Mouse (Mus musculus) cerebellum, adult 2 months (tissue): ENCODE results near the gene Usp7. TPM values are rescaled to one million over a fixed set of nuclear protein-coding genes. Genes with fewer than 3 reads are reported as not detected.

Experiments used
- DNase-seq, 2 experiments: peaks; one replicate each; pipeline ENCODE4 v3.0.0; 2021
- H3K27ac ChIP-seq: fragments of 200-500 bp; 2 replicates; pipeline ENCODE4 v1.5.1; 2012; ENCODE audit warnings: low read length, control low read depth, inconsistent platforms; ENCODE audit not compliant: insufficient read depth
- H3K27me3 ChIP-seq: fragments of 200-500 bp; 2 replicates; pipeline ENCODE4 v1.6.1; 2012; ENCODE audit warnings: inconsistent platforms, mild to moderate bottlenecking, low read length, moderate library complexity; ENCODE audit not compliant: control insufficient read depth, insufficient read depth
- H3K4me1 ChIP-seq: fragments of 200-500 bp; 2 replicates; pipeline ENCODE4 v1.6.1; 2011; ENCODE audit warnings: low read length; ENCODE audit not compliant: control insufficient read depth, insufficient read depth
- H3K4me3 ChIP-seq: fragments of 200-500 bp; replicated peaks from 2 replicates; pipeline ENCODE3; 2011; ENCODE audit warnings: mild to moderate bottlenecking, low read depth, low read length, control low read depth; ENCODE audit not compliant: insufficient read depth
- CTCF ChIP-seq: fragments of 200-500 bp; IDR thresholded peaks from 2 replicates; pipeline ENCODE4 v1.5.1; 2011; ENCODE audit warnings: low read depth, mild to moderate bottlenecking, control low read depth, low read length, moderate library complexity, borderline replicate concordance; ENCODE audit not compliant: insufficient read depth
- POLR2A ChIP-seq: fragments of 200-500 bp; IDR thresholded peaks from 2 replicates; pipeline ENCODE4 v1.6.1; 2011; ENCODE audit warnings: low read length, control low read depth, borderline replicate concordance; ENCODE audit not compliant: insufficient read depth
- WGBS: fragments of 180-500 bp; shearing (Covaris S2); methylation state at CpG from one replicate; pipeline ENCODE4 v1.1.7; 2018; 5-methylcytosine and 5-hydroxymethylcytosine counted together
- polyA plus RNA-seq: library from polyadenylated mRNA; depleted of rRNA; stranded (reverse); fragments of >200 nt; gene quantifications from 2 replicates; pipeline ENCODE4 v1.2.3, GENCODE M21; 2012

Gene Usp7
- polyA plus RNA-seq, 1 experiment, result 116 TPM

DNA sequence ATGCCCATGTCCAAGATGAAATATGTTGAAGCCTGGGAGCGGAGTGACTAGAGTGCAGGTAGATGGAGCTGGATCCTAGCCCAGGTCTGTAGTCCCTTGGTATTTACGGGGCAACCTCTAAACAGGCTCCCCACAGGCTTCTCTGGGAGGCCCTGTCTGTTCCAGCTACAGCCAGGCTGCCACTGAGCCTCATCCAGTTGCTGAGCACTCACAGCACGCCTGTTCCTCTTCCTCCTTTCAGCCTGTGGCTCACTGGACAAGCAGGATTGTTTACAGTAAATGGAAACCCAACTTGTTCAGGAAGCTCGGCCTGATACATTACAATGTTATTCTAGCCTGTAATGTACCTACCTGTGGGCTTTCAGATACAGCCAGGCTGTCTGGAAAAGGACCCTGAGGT, 23.5 kb downstream of the Usp7 start:
- TF ChIP-seq POLR2A (no peak), CTCF (no peak)
- H3K27me3 ChIP-seq, result no peaks in the 10 kb centered on the region
- H3K4me3 ChIP-seq, result no peak overlapping the region
- no peak overlapping the region for H3K27ac ChIP-seq
- H3K4me1 ChIP-seq, result no peaks in the 10 kb centered on the region
- no peak for DNase-seq
- WGBS, result 76% methylated on average over 4 of the region's 4 CpGs

DNA sequence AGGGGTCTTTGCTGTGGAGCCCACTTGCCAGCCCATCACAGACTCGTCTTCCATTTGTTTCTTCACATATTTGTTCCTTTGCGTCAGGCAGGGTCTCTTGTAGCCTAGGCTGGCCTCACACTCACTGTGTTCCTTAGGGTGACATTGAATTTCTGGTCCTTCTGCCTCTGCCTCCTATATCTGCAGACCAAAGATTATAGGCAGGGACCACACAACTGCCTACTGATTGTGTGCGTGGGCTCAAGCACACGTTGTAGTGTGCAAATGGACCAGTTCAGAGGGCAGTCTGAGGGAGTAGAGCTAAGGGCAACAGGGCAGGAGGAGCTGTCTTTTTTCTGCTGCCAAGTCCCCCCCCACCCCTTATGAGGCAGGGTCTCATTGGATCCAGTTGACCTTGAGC, 24.0 kb downstream of the Usp7 start:
- Histone ChIP-seq H3K27me3 (no peaks in the 10 kb centered on the region), H3K4me1 (no peaks in the 10 kb centered on the region), H3K27ac (no peak overlapping the region), H3K4me3 (no peak overlapping the region)
- WGBS, result 91% methylated on average over 4 of the region's 4 CpGs
- TF ChIP-seq CTCF (no peak), POLR2A (no peak)
- DNase-seq, result no peak

DNA sequence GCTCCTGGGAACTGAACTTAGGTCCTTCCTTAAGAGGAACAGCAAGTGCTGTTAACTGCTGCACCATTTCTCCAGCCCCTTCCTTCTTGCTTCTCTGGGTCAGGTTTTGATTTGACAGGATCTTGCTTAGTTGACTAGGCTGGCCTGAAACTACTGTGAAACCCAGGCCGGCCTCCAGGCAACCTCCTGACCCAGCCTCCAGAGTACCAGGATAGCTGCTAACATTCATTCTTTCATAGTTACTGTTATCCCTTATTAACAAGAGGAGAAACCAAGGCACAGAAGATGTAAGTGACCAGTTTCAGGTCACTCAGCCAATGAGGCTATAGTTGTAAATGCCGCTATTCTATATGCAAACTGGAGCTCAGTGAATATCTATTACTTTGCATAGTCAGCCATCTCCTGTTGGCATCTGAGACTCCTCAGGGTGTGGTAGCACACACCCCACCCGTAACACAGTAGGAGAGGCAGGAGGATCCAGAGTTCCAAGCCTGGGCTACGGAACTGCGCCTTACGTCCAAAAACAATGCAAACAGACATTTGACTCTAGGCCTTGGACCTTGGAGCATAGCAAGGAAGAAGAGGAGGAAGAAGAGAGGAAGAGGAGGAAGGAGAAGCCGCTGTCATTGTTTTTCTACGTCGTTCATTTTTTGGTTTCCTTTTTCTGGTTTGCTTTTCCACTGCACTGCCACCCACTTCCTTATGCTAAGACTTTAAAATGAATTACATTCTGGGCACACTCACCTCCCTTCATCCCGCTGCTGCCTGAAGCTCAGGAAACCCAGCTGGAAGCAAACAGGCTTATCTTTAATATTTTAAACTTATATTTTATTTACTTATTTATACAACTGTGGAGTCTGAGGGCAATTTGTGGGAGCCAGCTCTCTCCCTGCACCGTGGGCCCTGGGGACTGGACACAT, 24.7 kb downstream of the Usp7 start:
- WGBS, result 91% methylated on average over 11 of the region's 11 CpGs
- Histone ChIP-seq H3K27ac (no peak overlapping the region), H3K4me3 (no peak overlapping the region), H3K27me3 (no peaks in the 10 kb centered on the region), H3K4me1 (no peaks in the 10 kb centered on the region)
- DNase-seq, result no peak
- no peak for TF ChIP-seq CTCF
- no peak for TF ChIP-seq POLR2A

DNA sequence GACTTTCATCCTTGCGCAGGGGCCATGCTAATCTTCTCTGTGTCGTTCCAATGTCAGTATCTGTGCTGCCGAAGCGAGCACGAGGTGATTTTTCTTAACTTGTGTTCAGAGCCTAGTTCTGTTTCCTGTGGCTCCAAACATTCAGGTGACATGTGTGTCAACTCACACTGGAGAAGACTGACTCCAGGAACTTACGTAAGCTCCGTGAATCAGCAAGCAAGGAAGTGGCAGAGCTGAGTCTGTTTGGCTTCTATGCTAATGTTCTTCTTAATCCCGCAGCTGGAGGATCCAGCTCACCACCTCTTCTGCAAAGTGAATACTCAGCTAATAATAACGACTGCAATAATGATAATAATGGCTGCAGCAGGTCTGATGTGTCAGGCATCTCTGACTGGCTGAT, 25.9 kb downstream of the Usp7 start:
- DNase-seq, result no peak
- H3K4me3 ChIP-seq, result no peak overlapping the region
- H3K27ac ChIP-seq, result no peak overlapping the region
- WGBS, result 67% methylated on average over 9 of the region's 9 CpGs
- TF ChIP-seq CTCF, result no peak
- no peak for TF ChIP-seq POLR2A
- H3K27me3 ChIP-seq, result no peaks in the 10 kb centered on the region
- H3K4me1 ChIP-seq, result no peaks in the 10 kb centered on the region

DNA sequence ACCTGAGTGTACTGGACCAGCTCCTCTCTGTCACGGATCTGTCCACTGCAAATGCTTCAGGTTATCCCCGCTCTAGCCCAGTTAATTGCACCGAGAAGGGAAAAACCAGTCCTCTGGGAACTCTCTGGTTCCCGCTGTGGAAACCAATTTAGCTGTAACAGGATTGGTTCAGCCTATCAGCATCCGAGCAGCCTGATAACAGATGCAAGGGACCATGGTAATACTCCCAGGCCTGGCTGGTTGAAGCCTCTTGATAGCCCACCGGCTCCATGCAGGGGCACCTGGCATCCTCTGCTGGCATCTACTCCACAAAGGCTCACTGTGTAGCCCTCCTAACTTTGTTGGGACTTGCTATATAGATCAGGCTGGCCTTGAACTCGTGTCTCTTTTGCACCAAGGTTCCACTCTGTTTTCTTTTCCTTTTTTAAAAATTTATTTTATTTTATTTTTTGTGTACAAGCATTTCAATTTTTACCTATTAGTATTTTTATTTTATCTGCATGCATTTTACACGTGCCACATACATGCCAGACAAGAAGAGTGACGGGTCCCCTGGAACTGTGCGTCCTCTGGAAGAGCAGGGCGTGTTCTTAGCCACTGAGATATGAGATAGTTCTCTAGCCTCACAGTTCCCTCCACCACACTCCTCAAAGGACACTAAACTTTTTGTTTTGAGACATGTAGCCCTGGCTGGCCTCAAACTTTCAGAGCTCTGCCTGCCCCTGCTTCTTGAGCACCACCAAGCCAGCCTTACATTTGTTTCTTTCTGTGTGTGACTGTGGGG, 27.8 kb downstream of the Usp7 start:
- no peak overlapping the region for H3K4me3 ChIP-seq
- no peak for TF ChIP-seq CTCF
- no peak for TF ChIP-seq POLR2A
- H3K27ac ChIP-seq, result no peak overlapping the region
- H3K27me3 ChIP-seq, result no peaks in the 10 kb centered on the region
- WGBS, result 69% methylated on average over 11 of the region's 11 CpGs
- no peaks in the 10 kb centered on the region for H3K4me1 ChIP-seq
- DNase-seq, result no peak

DNA sequence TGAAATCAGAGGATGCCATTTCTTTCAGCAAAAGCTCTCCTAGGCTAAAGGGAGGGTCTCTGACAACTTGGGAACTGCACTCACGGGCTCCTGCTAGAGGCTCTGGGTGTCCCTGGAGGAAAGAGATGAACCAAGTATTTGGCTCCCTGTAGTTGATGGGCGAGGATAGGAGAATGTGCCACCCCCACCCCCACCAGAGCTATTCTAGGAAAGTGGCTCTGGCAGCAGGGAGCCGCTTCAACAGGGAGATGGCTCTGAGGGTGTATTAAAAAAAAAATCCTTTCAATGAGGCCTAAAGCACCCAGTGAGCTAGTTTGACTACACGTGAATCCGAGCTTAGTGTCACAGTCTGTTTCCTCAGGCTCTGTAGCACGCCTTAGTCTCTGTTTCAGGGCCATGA, 29.1 kb downstream of the Usp7 start:
- DNase-seq, result no peak
- no peak overlapping the region for H3K4me3 ChIP-seq
- H3K4me1 ChIP-seq, result no peaks in the 10 kb centered on the region
- WGBS, result 77% methylated on average over 6 of the region's 6 CpGs
- no peak overlapping the region for H3K27ac ChIP-seq
- no peaks in the 10 kb centered on the region for H3K27me3 ChIP-seq
- no peak for TF ChIP-seq POLR2A
- TF ChIP-seq CTCF, result no peak

DNA sequence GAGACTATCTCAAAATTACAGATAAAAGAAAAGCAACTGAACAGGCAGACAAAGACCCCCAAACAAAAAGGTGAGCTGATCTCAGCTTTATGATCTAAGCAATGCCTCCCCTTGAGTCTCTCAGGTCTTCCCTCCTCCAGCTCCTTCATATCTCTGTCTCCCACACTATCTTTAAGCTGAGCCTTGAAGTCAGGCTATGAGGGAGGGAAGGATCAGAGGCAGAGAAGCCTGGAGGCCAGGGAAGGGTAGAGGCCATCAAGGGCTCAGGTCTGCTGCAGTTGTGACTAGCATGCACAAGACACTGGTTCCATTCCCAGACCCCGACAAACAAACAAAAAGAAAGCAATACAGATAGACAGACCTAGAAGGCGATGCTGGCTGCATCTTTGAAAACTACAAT, 30.2 kb downstream of the Usp7 start:
- Histone ChIP-seq H3K27ac (no peak overlapping the region), H3K27me3 (no peaks in the 10 kb centered on the region), H3K4me3 (no peak overlapping the region), H3K4me1 (no peaks in the 10 kb centered on the region)
- WGBS, result 85% methylated on average over 2 of the region's 2 CpGs
- no peak for DNase-seq
- no peak for TF ChIP-seq POLR2A
- TF ChIP-seq CTCF, result no peak
